Mouse (Mus musculus): ENCODE measurements at regions not wholly inside any gene's neighbourhood (a gene's known extent, or its start where the extent isn't known, plus 50 kb on each side); places are given as distances from the start of the nearest gene placed in this dataset.
A peak's percentile ranks its signal among the peaks of the same experiment; 100 is the strongest.

DNA sequence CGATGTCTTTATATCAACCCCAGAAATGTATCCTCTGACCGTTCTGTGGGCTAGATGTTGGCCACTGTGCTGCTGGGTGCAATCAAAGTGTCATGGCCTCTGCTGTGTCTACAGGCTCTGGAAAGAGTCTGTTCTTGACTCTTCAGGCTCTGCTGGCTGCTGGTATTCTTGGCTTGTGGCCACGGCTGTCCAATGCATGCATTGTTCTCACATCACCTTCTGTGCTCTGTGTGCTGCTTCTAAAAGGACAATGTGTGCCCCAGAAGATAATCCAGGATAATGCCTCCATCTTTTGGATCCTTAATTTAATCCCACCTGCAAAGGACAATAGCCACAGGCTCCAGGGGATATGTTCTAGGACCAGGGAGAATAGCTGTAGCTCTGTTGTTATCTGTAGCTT, 77.5 kb upstream of the Dapl1 start:
- peak in 1 of 2 experiments; percentile 31 for DNase-seq (ENCODE audit: low spot score in 2 of 2)

DNA sequence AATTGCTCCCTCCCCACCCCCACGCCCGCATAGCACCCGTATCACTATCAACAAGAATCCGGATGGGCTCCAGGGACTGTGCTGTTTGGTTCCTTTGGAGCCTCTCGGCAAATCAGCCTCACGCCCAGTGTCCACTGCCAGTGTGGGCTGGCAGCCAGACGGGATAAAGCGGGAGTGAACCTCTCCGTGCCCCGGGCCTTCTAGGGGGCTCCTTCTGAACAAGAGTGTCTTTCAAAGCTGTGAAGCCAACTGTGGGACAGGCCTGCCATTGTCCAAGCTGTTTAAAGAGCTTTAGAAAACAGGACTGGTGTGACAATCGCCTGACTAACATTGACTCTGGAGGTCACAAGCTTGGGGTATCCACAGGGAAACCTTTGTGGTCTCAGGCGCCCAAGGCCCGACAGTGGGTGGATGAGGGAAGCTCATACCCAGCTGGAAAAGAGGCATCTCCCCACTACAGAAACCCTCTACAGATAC, 76.9 kb upstream of the Dapl1 start:
- DNase-seq (ENCODE audit: low spot score in 2 of 2) = peak; percentile 58 to 66

DNA sequence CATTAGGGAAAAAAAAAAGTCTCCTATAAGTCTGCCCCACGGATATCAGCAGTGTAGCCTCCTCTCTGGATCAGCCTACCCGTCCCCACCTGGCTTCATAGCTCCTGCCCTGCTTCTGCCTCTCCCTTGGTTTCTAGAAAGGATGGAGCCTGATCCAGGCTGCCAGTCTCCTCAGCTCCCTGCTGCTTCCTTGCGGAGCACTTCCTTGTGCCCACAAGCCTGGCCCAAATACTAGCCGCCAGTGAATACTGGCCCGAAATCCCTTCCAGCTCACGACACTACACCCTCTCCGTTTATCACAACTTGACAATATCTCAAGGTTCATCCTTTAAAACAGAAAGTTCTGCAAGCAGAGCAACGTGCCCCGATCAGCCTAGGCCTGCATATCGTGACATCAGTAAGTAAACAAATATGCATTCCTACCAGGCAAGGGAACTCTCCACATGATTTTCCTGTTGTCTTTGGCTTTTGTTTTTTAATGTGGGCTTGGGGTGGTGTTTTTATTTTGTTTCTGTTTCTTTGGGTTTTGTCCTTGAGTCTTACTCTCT, 76.3 kb upstream of the Dapl1 start:
- no peak for DNase-seq (ENCODE audit: low spot score in 2 of 2)

DNA sequence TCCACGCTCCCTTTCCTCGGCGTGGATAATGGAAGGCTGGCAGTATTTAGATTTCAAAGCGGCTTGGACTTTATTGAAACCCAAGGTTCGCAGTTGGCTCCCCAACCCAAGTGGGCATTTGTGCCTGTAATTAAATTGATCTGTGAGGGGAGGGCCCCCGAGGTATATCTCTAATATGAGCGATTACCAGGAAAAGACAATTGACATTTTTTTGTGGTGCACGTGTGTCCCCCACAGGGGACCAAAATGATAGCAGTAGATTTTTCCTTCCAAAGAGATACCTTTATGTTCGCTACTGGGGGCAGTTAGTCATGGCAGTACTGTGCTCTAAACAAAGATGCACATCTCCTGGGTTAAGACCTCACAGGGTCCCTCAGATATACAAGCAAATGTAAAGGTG, 69.8 kb upstream of the Dapl1 start:
- DNase-seq (ENCODE audit: low spot score in 2 of 2) = no peak

DNA sequence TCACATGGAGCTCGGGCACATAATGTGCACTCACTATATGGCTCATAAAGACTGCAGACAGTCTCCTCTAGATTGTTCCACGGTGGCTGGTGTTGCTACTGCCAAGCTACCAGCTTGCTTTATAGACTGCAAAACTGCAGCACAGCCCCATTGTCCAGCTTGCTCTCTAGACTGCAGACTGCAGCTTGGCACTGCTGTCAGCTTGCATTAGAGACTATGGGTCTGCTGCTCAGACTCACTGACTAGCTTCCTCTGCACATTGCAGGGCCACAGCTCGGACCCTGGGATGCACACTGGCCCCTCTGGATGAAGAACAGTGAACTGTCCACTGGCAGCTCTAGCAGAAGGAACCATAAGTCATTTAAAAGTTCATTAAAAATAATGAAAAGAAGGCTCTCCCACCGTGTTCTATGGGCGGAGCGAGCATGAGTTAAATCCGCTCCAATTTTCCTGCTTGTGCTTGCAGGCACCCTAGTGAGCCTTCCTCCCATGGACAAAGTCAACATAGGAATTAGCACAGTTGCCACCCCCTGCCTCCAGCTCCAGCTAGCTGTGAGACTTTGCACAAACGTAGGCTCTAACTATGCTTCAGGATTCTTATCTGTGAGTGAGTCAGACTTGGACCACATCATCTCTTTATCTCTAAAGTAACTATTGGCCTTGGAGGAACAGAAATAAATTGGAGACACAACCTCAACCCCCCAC, 67.8 kb upstream of the Dapl1 start:
- no peak for DNase-seq (ENCODE audit: low spot score in 2 of 2)

DNA sequence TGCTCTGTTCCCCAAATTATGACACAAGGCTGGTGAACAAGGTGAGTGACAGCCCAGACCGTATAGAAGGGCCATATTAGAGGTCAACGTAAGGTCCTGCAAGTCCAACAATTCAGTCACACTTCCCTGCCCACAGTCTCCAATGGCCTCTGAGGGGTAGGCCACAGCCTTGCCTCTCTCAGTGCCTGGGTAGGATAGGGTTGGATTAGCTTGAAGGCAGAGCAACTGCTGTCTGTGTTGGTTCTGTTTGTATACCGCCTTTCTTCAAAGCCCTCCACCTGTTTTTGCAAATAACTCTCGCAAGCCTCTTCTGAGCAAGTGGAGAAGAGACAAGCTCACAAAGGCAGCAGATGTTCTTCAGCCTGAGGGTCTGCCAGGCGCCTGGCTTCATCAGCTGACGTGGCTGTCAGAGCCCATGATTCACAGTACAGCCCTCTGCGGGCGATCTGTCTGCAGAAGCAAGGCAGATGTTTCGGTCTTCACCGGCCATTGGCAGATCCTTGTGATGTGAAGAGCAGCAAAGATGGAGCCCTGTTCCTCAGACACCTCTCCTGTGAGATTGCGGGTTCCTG, 67.0 kb upstream of the Dapl1 start:
- DNase-seq (ENCODE audit: low spot score in 2 of 2) = no peak

DNA sequence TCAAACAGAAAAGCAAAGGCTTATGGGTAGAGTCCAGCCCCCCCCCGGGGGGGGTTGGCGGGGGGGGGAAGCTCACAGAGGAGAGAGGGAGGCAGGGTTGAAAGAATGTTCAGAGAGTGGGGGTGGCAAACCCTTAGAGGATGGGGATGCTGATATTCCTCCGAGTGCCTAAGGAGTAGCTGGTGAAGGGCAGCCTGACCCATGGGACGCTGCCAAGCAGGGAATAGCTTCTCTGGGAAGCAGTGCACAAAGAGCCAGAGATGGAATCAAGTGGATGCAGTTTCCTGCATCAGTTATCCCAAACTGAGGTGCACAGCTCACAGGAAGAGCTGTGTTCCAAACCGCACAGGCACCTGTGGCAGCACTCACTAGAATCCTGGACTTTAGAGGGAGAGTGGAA, 64.0 kb upstream of the Dapl1 start:
- DNase-seq (ENCODE audit: low spot score in 2 of 2) = no peak

DNA sequence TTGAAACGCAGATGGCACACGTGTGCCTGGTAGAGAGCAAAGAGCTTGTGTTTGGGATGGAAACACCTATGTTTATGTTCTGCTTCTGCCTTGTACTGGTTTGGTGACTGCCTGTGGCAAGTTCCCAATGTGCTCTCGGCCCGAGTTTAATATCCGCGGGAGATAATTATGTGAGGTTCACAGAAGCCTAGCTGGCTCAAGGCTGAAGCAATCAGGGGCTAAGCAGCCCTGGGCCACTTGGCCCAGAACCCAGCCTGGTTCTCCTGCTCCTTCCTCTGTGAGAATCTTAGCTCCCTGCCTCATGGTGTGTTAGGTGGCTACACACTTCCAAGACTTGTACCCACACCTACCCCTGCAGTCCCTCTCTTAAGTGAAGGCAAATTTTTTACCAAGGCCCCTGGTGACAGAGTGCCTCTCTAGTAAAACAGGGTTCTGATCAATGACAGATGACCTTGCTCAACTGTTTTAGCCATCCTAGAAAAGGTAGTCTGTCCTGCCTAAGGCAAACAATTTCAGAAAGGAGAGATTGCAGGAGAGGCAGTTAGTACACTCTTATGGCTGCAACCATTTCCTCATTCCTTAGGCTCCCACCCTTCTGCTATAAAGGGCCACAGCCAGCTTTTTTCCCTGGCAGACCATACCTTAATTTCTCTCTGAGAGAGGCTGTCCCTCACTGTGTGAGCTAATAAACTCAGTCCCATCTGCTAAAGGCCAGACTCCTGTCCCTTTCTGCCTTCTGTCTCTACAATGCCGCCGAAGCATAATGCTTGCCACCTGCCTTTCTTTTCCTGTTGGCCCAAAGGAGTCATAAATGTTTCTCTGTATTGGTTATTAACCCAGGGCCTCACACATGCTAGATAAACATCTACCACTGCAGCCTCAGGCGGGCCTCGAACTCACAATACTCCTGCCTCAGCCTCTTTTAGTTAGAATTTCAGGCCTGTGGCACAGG, 61.9 kb upstream of the Dapl1 start:
- DNase-seq (ENCODE audit: low spot score in 2 of 2) = no peak

DNA sequence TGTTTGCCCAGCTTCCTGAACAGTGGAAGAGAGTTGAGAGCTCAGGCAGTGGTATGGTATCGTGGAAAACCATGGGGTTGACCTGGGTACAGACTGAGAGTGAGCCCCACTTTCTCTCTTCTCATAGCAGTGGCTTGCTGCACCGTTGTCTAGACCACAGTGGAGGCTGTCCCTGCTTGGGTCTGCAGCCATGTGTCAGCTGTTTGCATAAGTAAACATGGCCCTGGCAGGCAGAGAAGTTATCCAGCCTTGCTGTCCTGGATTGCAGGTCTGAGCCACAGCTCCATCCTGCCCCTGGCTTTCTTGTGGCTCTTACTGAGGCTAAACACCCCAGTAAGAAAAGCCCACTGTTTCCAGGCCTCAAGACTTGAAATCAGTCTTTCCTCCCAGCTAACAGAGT, 60.2 kb upstream of the Dapl1 start:
- DNase-seq (ENCODE audit: low spot score in 2 of 2) = no peak

DNA sequence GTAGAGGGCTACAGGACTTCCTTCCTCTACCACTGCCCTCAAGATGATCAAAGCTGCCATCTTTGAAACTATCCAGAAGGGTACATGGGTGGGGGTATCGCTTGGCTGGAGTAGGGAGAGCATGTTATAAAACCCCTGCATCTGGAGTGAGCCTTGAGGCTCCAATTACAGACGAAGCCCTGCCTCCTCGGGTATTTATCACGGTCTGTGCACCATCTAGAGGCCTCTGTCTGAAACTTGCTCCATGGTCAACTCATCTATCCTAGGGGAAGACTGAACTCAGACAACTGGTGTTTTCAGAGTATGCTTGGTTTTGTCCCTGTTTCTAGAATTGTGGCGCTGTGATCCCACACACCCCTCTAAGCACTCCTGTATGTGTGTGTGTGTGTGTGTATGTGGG, 59.7 kb upstream of the Dapl1 start:
- peak in 1 of 2 experiments; percentile 58 for DNase-seq (ENCODE audit: low spot score in 2 of 2)

DNA sequence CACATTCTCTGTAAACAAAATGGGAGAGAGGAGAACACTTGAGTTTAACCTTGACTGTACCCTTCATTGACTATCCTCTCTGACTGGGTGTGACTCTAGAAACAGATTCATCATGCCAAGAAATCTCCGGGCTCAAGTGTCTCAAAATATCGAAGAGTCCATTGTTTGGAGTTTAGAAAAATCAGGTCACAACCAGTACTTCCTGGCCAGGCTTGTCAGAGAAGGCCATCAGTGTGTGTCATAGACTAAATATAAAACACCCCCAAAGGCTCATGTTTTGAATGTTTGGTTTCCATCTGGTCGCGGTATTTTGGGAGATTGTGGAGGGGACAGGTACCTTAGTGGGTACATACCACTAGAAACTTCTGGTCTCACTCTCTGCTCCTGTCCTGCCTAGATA, 58.6 kb upstream of the Dapl1 start:
- DNase-seq (ENCODE audit: low spot score in 2 of 2) = no peak

DNA sequence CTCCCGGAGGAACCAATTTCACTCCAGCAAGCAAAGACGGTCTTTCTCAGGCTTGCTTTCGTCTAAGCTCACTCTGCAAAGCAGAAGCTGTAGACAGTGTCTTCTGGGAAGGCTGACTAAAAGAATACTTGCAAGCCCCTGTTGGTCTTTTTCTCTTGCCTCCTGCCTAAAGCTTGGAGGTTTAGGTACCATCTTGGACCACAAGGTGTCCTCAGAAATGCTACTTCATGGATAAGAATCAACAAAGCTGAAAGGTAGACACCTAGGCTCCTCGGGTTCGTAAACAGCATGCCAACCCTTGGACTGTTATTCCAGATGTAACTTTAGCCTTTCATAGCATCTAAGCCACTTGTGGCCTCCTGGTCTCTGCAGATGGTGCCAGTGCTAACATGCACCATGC, 53.0 kb upstream of the Dapl1 start:
- no peak for DNase-seq (ENCODE audit: low spot score in 2 of 2)

DNA sequence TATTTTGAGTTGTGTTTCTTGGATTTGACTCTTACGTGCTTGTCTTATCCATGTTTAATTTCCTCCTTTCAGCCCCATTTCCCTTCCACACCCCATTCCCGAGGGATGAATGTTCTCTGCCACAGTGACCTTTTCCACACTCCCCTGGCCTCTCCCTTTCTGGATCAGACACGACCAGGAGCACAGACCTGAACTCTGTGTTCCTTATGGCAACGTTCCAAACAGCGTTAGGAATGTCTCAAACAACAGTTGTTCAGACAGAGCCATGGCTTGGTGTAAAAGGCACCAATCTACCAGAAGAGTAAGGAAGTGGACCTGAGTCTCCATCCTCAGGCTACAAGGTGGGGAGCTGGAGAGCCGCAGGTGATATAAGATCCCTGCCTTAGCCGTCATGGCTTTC, 52.6 kb upstream of the Dapl1 start:
- no peak for DNase-seq (ENCODE audit: low spot score in 2 of 2)
